Mouse (Mus musculus) gastrocnemius, adult 2 months (tissue): ENCODE measurements at regions not wholly inside any gene's neighbourhood (a gene's known extent, or its start where the extent isn't known, plus 50 kb on each side); places are given as distances from the start of the nearest gene placed in this dataset.
A peak's percentile ranks its signal among the peaks of the same experiment; 100 is the strongest.

Source experiments
- DNase-seq: peaks from one replicate; pipeline ENCODE4 v3.0.0; 2022
- H3K27ac ChIP-seq: fragments of 200-600 bp; 2 replicates; pipeline ENCODE4 v1.8.1; 2022; ENCODE audit warnings: mild to moderate bottlenecking
- H3K4me3 ChIP-seq: fragments of 200-600 bp; 2 replicates; pipeline ENCODE4 v1.8.1; 2022; ENCODE audit warnings: mild to moderate bottlenecking, moderate library complexity
- CTCF ChIP-seq: fragments of 200-600 bp; IDR thresholded peaks from 2 replicates; pipeline ENCODE4 v1.8.1; 2022; ENCODE audit warnings: antibody characterized with exemption, mild to moderate bottlenecking, moderate library complexity
- intact Hi-C: fragments of 180-260 bp; cut with DNase I; formaldehyde crosslinking; loops from one replicate; pipeline ENCODE4 v1.15.1; 2025

- DNase-seq = no peak
- Histone ChIP-seq H3K4me3 (no peak overlapping the region), H3K27ac (no peak overlapping the region)
- intact Hi-C loops = no loop called here
- no peak for TF ChIP-seq CTCF
Observed at GRCm38 (mm10) chr1:169872865-169873264, 55.6 kb upstream of the Ccdc190 start.

- intact Hi-C loops = no loop called here
Observed at GRCm38 (mm10) chr1:169868636-169869035, 59.8 kb upstream of the Ccdc190 start.

GRCm38 (mm10) chr1:169867453-169867852 is 61.0 kb upstream of the Ccdc190 start:
- intact Hi-C loops = no loop called here
- H3K27ac ChIP-seq = no peak overlapping the region
- no peak for DNase-seq
- H3K4me3 ChIP-seq = no peak overlapping the region
- TF ChIP-seq CTCF = no peak

More at GRCm38 (mm10) chr1:169868636-169869035, 59.8 kb upstream of the Ccdc190 start:
- Histone ChIP-seq H3K27ac (no peak overlapping the region), H3K4me3 (no peak overlapping the region)
- DNase-seq = no peak
- no peak for TF ChIP-seq CTCF

GRCm38 (mm10) chr1:169866840-169867239 is 61.6 kb upstream of the Ccdc190 start:
- H3K4me3 ChIP-seq = no peak overlapping the region
- no peak overlapping the region for H3K27ac ChIP-seq
- intact Hi-C loops = no loop called here
- no peak for TF ChIP-seq CTCF
- no peak for DNase-seq

- H3K4me3 ChIP-seq = no peak overlapping the region
- no peak for TF ChIP-seq CTCF
- no peak overlapping the region for H3K27ac ChIP-seq
- DNase-seq = no peak
- intact Hi-C loops = no loop called here
Observed at GRCm38 (mm10) chr1:169859041-169859440, 69.4 kb upstream of the Ccdc190 start.

DNA sequence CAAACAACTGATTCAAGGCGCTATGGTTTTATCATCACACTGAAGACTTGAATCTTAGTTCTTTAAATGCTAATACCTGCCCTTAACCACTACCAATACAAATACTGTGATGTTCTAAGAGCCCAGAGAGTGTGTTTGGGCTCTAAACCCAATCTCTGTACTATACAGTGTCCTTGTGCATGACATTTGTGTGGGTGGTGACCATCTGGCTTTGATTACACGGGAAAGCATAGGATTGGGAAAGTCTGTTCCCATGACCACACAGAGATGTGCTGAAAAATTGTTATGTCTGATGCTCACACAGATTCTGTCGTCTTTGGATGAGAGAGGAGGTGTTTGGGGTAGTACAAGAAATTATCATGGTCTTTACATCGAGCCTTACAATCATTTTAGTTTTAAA is 76.8 kb upstream of the Ccdc190 start:
- no peak for TF ChIP-seq CTCF
- intact Hi-C loops = no loop called here
- DNase-seq = no peak
- H3K27ac ChIP-seq = no peak overlapping the region
- no peak overlapping the region for H3K4me3 ChIP-seq

GRCm38 (mm10) chr1:169848254-169849015 is 80.0 kb upstream of the Ccdc190 start:
- intact Hi-C loops = no loop called here
- no peak for TF ChIP-seq CTCF
- peak; percentile 54 for DNase-seq
- H3K4me3 ChIP-seq = no peak overlapping the region
- H3K27ac ChIP-seq = peak overlapping the region; percentile 28; the same call in 1 of the 2 replicates

DNA sequence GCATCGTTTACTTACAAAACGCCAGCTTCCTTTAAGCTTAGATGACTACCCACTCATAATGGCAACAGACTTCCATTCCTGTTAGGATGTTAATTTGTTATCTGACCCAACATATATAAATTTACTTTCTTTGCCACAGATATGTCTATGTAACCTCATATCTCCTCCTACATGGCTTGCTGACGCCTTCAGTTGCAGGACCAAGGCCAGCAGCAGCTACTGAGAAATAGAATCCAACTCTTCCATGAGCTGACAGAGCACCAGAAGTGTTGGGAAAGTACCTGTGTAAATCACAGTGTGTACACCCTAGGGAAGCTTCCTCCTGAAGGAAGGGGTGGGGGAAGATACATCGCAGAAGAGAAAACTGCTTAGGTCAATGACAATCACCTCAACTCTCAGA is 86.0 kb upstream of the Ccdc190 start:
- intact Hi-C loops = no loop called here
- Histone ChIP-seq H3K27ac (no peak overlapping the region), H3K4me3 (no peak overlapping the region)
- DNase-seq = no peak
- TF ChIP-seq CTCF = no peak

GRCm38 (mm10) chr1:169840948-169841347 is 87.5 kb upstream of the Ccdc190 start:
- DNase-seq = no peak
- Histone ChIP-seq H3K4me3 (no peak overlapping the region), H3K27ac (no peak overlapping the region)
- TF ChIP-seq CTCF = no peak
- intact Hi-C loops = no loop called here

DNA sequence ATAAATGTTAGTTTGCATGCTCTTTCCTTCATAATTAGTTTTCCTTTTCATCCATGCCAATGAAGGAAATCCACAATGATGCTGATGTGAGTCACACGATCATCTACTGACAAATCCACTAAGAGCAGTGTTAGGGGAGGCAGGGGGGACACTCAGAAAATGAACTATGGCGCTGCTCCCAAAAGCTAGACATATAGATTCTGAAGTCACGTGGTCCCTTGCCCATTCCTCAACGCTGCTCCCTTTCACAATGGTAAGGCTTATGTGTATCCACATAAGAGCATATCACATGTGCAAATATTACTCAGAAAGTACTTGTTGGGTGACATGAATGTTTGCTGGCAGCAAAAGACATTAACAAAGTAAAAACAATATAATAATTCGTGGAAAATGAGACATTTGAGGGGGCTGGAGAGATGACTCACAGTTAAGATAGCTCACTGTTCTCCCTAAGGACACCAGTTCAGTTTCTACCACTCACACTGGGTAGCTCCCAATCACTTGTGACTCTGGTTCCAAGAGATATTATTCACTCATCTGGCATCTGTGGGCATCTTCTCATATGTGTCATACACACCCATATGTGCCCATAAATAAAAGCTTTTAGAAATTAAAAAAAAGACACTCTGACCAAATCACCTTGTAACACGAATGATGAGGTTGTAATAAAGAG is 88.3 kb upstream of the Ccdc190 start:
- intact Hi-C loops = no loop called here
- DNase-seq = no peak
- Histone ChIP-seq H3K27ac (no peak overlapping the region), H3K4me3 (no peak overlapping the region)
- TF ChIP-seq CTCF = no peak

DNA sequence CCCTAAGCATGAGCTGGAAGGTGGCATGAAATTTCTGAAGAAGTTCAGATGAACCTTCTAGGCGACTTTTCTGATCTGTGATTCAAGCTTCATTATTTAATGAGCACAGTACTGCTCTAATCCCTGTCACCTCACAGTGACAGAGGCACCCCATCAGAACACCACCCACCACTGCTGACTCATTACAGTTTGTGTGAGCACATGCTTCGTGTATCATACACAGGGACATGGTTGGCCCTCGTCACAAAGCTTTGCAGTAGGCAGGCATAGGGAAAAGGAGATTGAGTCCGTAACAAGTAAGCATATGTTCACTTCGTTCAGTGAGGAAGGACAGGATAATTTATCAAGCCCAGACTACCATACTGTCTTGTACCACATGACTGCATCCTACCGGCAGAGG is 85.9 kb upstream of the Rgs4 start:
- intact Hi-C loops = no loop called here
- no peak for TF ChIP-seq CTCF
- DNase-seq = no peak

DNA sequence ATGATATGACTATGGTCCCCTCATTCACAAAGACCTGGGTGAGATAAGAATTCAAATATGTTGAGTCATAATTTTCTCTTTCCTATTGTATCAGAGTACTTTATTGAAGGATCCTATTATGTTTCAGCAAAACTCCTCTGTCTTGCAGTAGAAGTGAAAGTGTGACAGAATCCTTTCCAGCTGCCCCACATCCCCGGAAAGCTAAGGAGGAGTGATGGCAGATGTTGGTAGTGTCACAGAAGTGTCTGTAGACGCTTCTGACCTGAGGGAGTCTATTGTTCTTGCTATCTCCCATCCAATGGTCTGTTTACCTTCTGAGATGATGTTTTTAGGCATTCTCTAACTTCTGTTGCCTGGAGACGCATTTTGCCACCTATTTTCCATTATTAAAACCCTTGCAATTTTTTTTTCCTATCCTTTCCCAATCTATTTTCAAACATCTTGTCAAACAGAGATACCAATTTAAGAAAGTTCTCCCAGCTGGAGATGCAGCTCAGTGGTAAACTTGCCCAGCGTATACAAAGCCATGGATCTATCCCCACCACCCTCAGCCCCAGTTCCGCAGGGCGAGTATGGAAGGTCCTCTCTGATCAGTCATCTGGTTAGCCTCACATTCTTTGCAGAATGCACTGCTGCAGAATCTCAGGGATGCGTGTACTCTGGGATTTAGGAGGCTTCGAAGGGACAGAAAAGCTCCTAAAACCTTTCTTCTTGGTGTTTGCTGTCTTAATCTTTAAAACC is 84.1 kb upstream of the Rgs4 start:
- DNase-seq = no peak
- no peak overlapping the region for H3K4me3 ChIP-seq
- intact Hi-C loops = no loop called here
- no peak overlapping the region for H3K27ac ChIP-seq
- no peak for TF ChIP-seq CTCF

More for the DNA sequence above, 85.9 kb upstream of the Rgs4 start:
- Histone ChIP-seq H3K27ac (no peak overlapping the region), H3K4me3 (no peak overlapping the region)

- no peak for DNase-seq
- TF ChIP-seq CTCF = no peak
- H3K27ac ChIP-seq = no peak overlapping the region
- intact Hi-C loops = no loop called here
- no peak overlapping the region for H3K4me3 ChIP-seq
Observed at GRCm38 (mm10) chr1:169830596-169830995, 83.2 kb upstream of the Rgs4 start.
